15 mouse cellular contexts compared by ENCODE assay signal in the genomic region with DNA sequence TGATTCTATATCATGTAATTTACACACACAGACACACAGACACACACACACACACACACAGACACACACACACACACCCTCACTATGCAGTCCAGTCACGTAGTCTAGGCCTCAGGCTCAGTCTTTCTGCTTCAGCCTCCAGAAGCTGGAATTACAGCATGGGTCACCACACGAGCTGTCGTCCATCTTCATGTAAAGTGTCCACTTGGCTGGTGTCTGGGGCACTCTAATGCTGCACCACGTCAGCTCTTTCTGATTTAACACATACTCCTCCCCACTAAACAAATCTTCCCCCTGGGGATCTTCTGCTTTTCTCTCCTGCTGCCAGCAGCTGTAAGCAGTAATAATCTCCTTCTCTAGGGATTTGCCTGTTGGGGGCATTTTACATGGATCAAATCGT. TPM values are rescaled to one million over a fixed set of nuclear protein-coding genes. Genes with fewer than 3 reads are reported as not detected.
DNase-seq lines count a peak whose midpoint lies in the region; ATAC-seq and TF ChIP-seq lines count a peak whose summit lies in the region.
"Had no signal": no experiment of that assay in that cellular context is flagged by ENCODE, and none has a peak within 500 bp of the region (broad histone marks: within the 10 kb centered on the region; RNA-seq: fewer than 3 reads in every experiment).

No protein-coding gene starts in this region.

- no peaks in the 10 kb centered on the region for H3K9me3 ChIP-seq in forebrain, postnatal 0 days (ENCODE audit: low read length)
- no peaks in the 10 kb centered on the region for H3K9me3 ChIP-seq in forebrain, embryonic 11.5 days (ENCODE audit: control insufficient read depth, low read length)
- H3K9me3 ChIP-seq in hindbrain, embryonic 16.5 days (ENCODE audit: control insufficient read depth, low read length), result no peaks in the 10 kb centered on the region
- no peaks in the 10 kb centered on the region for H3K9me3 ChIP-seq in neural tube, embryonic 14.5 days (ENCODE audit: control insufficient read depth, low read length)
- H3K9me3 ChIP-seq: stomach, embryonic 15.5 days had no signal

- 60% methylated on average over 5 of the region's 5 CpGs for WGBS in forebrain, postnatal 0 days
- 70% methylated on average over 5 of the region's 5 CpGs for WGBS in forebrain, embryonic 11.5 days
- 37% methylated on average over 5 of the region's 5 CpGs for WGBS in hindbrain, embryonic 16.5 days
- WGBS in neural tube, embryonic 14.5 days, result 21% methylated on average over 5 of the region's 5 CpGs

- DNase-seq in forebrain, postnatal 0 days, result no peak
- no peak for DNase-seq in forebrain, embryonic 11.5 days (ENCODE audit: low spot score)
- DNase-seq in layer of hippocampus, adult 2 months (ENCODE audit: low spot score in 2 of 2), result no peak
- no peak for DNase-seq in layer of hippocampus, adult 8-10 months (ENCODE audit: low spot score in 2 of 2)
- DNase-seq in left cerebral cortex, postnatal 14 days (ENCODE audit: low spot score in 2 of 2), result no peak
- DNase-seq: cerebellum, adult 18-20 months; gastrocnemius, postnatal 25 days; kidney, postnatal 25 days; layer of hippocampus, postnatal 36 days; lung, postnatal 36 days; right cerebral cortex, postnatal 25 days had no signal

- intact Hi-C loops in left cerebral cortex, postnatal 14 days (cut with DNase I), result no loop called here

- no peaks in the 10 kb centered on the region for H3K27me3 ChIP-seq in forebrain, postnatal 0 days (ENCODE audit: insufficient read depth, low read length)
- H3K27me3 ChIP-seq in forebrain, embryonic 11.5 days (ENCODE audit: control insufficient read depth, insufficient read depth, low read length), result no peaks in the 10 kb centered on the region
- no peaks in the 10 kb centered on the region for H3K27me3 ChIP-seq in hindbrain, embryonic 16.5 days (replicated peaks; ENCODE audit: control insufficient read depth, insufficient read depth, low read length)
- no peaks in the 10 kb centered on the region for H3K27me3 ChIP-seq in neural tube, embryonic 14.5 days (ENCODE audit: control insufficient read depth, insufficient read depth, low read length)
- H3K27me3 ChIP-seq: stomach, embryonic 15.5 days had no signal

- no peaks in the 10 kb centered on the region for H3K4me1 ChIP-seq in forebrain, postnatal 0 days (ENCODE audit: insufficient read depth)
- H3K4me1 ChIP-seq in forebrain, embryonic 11.5 days (replicated peaks; ENCODE audit: control insufficient read depth, insufficient read depth, low read length), result no peaks in the 10 kb centered on the region
- peaks cover 3% of the 10 kb centered on the region for H3K4me1 ChIP-seq in hindbrain, embryonic 16.5 days (ENCODE audit: control insufficient read depth, insufficient read depth, low read depth, low read length)
- H3K4me1 ChIP-seq in neural tube, embryonic 14.5 days (ENCODE audit: control insufficient read depth, insufficient read depth, low read length), result peaks cover 3% of the 10 kb centered on the region; the same call in 1 of the 2 replicates
- H3K4me1 ChIP-seq: stomach, embryonic 15.5 days had no signal

- no peak overlapping the region for H3K4me2 ChIP-seq in forebrain, postnatal 0 days (ENCODE audit: low read depth)
- H3K4me2 ChIP-seq in forebrain, embryonic 11.5 days (ENCODE audit: low read depth, low read length, severe bottlenecking), result no peak overlapping the region
- no peak overlapping the region for H3K4me2 ChIP-seq in hindbrain, embryonic 16.5 days (ENCODE audit: low read length)
- H3K4me2 ChIP-seq in neural tube, embryonic 14.5 days (ENCODE audit: low read depth, low read length), result no peak overlapping the region
- H3K4me2 ChIP-seq: stomach, embryonic 15.5 days had no signal

- H3K36me3 ChIP-seq in forebrain, postnatal 0 days (ENCODE audit: insufficient read depth), result peaks cover 8% of the 10 kb centered on the region
- no peaks in the 10 kb centered on the region for H3K36me3 ChIP-seq in forebrain, embryonic 11.5 days (ENCODE audit: control insufficient read depth, insufficient read depth, low read length)
- peaks cover 5% of the 10 kb centered on the region for H3K36me3 ChIP-seq in hindbrain, embryonic 16.5 days (ENCODE audit: control insufficient read depth, insufficient read depth, low read length)
- H3K36me3 ChIP-seq in neural tube, embryonic 14.5 days (ENCODE audit: control insufficient read depth, insufficient read depth, low read length), result no peaks in the 10 kb centered on the region

- no peak for TF ChIP-seq CTCF in forebrain, postnatal 0 days (IDR thresholded peaks at IDR 0.05; ENCODE audit: low read depth)
- no peak for TF ChIP-seq CTCF in layer of hippocampus, adult 2 months (conservative IDR thresholded peaks at IDR 0.05)

- H3K9ac ChIP-seq in forebrain, postnatal 0 days, result no peak overlapping the region
- H3K9ac ChIP-seq in forebrain, embryonic 11.5 days (ENCODE audit: low read length), result no peak overlapping the region
- no peak overlapping the region for H3K9ac ChIP-seq in hindbrain, embryonic 16.5 days (ENCODE audit: low read depth, low read length)
- no peak overlapping the region for H3K9ac ChIP-seq in neural tube, embryonic 14.5 days (replicated peaks; ENCODE audit: low read depth, low read length)
- H3K9ac ChIP-seq: stomach, embryonic 15.5 days had no signal

- ATAC-seq in forebrain, postnatal 0 days, result no peak
- no peak for ATAC-seq in forebrain, embryonic 11.5 days (replicated peaks; ENCODE audit: low FRiP score)
- ATAC-seq in hindbrain, embryonic 16.5 days, result 0 out of 2 replicates have a peak, but pooled peaks have one; percentile 27
- peak; percentile 62; the same call in 1 of the 2 replicates for ATAC-seq in neural tube, embryonic 14.5 days (ENCODE audit: low read depth)
- ATAC-seq in megakaryocyte-erythroid progenitor cell, adult 5-6 weeks (replicated peaks; ENCODE audit: low FRiP score, low TSS enrichment, poor library complexity, severe bottlenecking), result no peak

- H3K27ac ChIP-seq in forebrain, postnatal 0 days (ENCODE audit: low read depth, low read length), result 0 out of 2 replicates have a peak overlapping the region, but pooled peaks have one; percentile 24
- no peak overlapping the region for H3K27ac ChIP-seq in forebrain, embryonic 11.5 days (ENCODE audit: low read depth, low read length)
- H3K27ac ChIP-seq in layer of hippocampus, adult 2 months, result peak overlapping the region; percentile 62
- no peak overlapping the region for H3K27ac ChIP-seq in hindbrain, embryonic 16.5 days (ENCODE audit: low read depth, low read length)
- H3K27ac ChIP-seq in neural tube, embryonic 14.5 days (ENCODE audit: low read depth, low read length), result peak overlapping the region; percentile 40; the same call in 1 of the 2 replicates
- H3K27ac ChIP-seq: stomach, embryonic 15.5 days had no signal

- H3K4me3 ChIP-seq in forebrain, postnatal 0 days (ENCODE audit: low read depth, low read length), result no peak overlapping the region
- H3K4me3 ChIP-seq in forebrain, embryonic 11.5 days (ENCODE audit: low read depth, low read length), result no peak overlapping the region
- no peak overlapping the region for H3K4me3 ChIP-seq in layer of hippocampus, adult 2 months
- H3K4me3 ChIP-seq in hindbrain, embryonic 16.5 days (ENCODE audit: low read length), result no peak overlapping the region
- H3K4me3 ChIP-seq in neural tube, embryonic 14.5 days (ENCODE audit: low read depth, low read length), result no peak overlapping the region
- H3K4me3 ChIP-seq: stomach, embryonic 15.5 days had no signal

RNA-seq across cellular contexts. Expression of a gene that starts 13.1 kb away (rescaled TPM):
- total RNA-seq in forebrain, postnatal 0 days (2014; rRNA removed), result 32.6 and 36.6 TPM in 2 replicates
- 38.5 and 38.8 TPM in 2 replicates for polyA plus RNA-seq in forebrain, postnatal 0 days (2015; fragmentation: Nextera tagmentation; extraction: Ambion mirVana)
- polyA plus RNA-seq in forebrain, embryonic 11.5 days (2014; fragmentation: Nextera tagmentation; extraction: Ambion mirVana), result 15.2 and 15.8 TPM in 2 replicates
- total RNA-seq in layer of hippocampus, adult 2 months (2021), result 10 to 100 TPM; 22.1 to 24.5 TPM
- 10 to 100 TPM; 23.3 to 25.7 (median 24.2) TPM for total RNA-seq in layer of hippocampus, adult 8-10 months (2022)
- polyA plus RNA-seq in hindbrain, embryonic 16.5 days (2015; fragmentation: Nextera tagmentation; extraction: Ambion mirVana), result 29.2 and 30.7 TPM in 2 replicates
- 27.3 and 32.7 TPM in 2 replicates for polyA plus RNA-seq in neural tube, embryonic 14.5 days (2014; fragmentation: Nextera tagmentation; extraction: Ambion mirVana)
- total RNA-seq in megakaryocyte-erythroid progenitor cell, adult 5-6 weeks (2014; fragmentation: Nextera tagmentation), result 2.2 and 3.0 TPM in 2 replicates
- 0.94 and 1.3 TPM in 2 replicates for total RNA-seq in megakaryocyte-erythroid progenitor cell, adult 5-6 weeks (2017)
- 10 to 100 TPM; 22.3 to 26.9 TPM for total RNA-seq in left cerebral cortex, postnatal 14 days (2021)

Comparison
In these comparisons a context has a peak if more than half of its experiments do, and no peak if none do; other contexts are left out.
1. H3K27ac ChIP-seq: peak in forebrain, postnatal 0 days (single experiment), layer of hippocampus, adult 2 months (single experiment) and neural tube, embryonic 14.5 days (single experiment); none in forebrain, embryonic 11.5 days (single experiment) and hindbrain, embryonic 16.5 days (single experiment).
2. ATAC-seq: peak in hindbrain, embryonic 16.5 days (single experiment) and neural tube, embryonic 14.5 days (single experiment); none in forebrain, postnatal 0 days (single experiment), forebrain, embryonic 11.5 days (single experiment) and megakaryocyte-erythroid progenitor cell, adult 5-6 weeks (single experiment).